Mouse (Mus musculus): ENCODE data around the gene Atg13. TPM values are rescaled to one million over a fixed set of nuclear protein-coding genes. Genes with fewer than 3 reads are reported as not detected.

The Atg13 gene
- polyA plus RNA-seq, 1 experiment from 2014 or later: 29.3 TPM

DNA sequence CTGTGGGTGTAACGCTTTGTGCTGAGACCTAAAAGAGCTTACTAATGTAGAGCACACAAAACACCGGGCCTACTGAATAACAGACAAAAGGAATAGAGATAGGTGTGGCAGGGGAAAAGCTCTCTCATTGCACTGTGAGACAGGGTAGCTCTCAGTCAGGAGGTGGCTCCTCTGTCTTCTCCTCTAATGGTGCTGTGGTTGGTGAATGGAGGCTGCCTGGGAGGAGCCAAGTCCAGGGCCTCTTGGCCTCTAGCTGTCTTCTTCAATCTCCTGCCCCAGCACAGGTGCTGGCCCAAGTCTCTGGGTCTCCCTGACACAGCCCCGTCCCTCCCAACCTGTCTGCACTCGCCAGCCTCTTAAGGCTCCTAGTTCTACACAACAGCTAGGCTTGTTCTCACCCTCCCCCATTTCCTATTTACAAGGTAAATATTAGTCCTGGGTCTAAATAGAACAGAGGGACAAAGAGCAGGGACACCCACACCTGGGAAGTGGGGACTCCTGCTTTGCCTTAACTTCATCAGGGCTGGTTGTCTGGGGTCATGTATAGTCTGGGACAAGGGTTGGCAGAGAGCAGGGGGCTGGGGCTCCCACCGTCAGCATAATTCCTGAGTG is 73.5 kb downstream of the Atg13 start:
- no peak overlapping the region for H3K27ac ChIP-seq
- no peak overlapping the region for H3K4me2 ChIP-seq
- H3K9me3 ChIP-seq: no peaks in the 10 kb centered on the region
- no peak overlapping the region for H3K4me3 ChIP-seq (replicated peaks)
- no peak overlapping the region for H3K9ac ChIP-seq
- peaks cover 2% of the 10 kb centered on the region; the same call in 1 of the 2 replicates for H3K36me3 ChIP-seq (replicated peaks)
- 84% methylated on average over 5 of the region's 5 CpGs for WGBS
- no peaks in the 10 kb centered on the region for H3K4me1 ChIP-seq
- no peaks in the 10 kb centered on the region for H3K27me3 ChIP-seq
- ATAC-seq (ENCODE audit: low FRiP score): no peak

DNA sequence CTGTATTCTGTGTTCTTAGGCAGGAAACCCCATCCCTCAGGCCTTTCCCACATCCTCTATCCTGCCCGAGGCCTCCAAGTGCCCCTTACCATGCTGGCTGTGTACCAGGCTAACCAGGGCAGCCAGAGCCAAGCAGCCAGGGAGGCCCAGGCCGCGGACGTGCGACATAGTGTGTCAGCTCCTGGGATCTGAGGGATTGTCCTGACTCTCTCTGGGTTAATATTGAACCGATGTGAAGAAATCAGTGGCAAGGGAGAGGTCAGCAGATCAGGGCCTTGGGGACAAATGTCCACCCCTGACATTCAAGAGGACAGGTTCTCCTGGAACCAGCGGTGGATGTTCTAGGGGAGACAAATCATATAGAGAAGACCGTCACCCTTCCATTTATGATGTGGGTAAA is 74.1 kb downstream of the Atg13 start, which contains the start of gene F2:
F2 (minus strand) TSS at position 186 of the 400 bp plus-strand sequence.
- no peak within 1 kb of the TSS for H3K9ac ChIP-seq
- H3K27ac ChIP-seq: no peak within 1 kb of the TSS
- H3K4me3 ChIP-seq (replicated peaks): no peak within 1 kb of the TSS
- H3K27me3 ChIP-seq: no peaks in the 10 kb centered on the region
- no peaks in the 10 kb centered on the region for H3K4me1 ChIP-seq
- H3K36me3 ChIP-seq (replicated peaks): no peaks in the 10 kb centered on the region
- H3K9me3 ChIP-seq: no peaks in the 10 kb centered on the region
- no peak within 1 kb of the TSS for H3K4me2 ChIP-seq
- no peak for ATAC-seq (ENCODE audit: low FRiP score)
- 90% methylated on average over 8 of the region's 8 CpGs for WGBS

DNA sequence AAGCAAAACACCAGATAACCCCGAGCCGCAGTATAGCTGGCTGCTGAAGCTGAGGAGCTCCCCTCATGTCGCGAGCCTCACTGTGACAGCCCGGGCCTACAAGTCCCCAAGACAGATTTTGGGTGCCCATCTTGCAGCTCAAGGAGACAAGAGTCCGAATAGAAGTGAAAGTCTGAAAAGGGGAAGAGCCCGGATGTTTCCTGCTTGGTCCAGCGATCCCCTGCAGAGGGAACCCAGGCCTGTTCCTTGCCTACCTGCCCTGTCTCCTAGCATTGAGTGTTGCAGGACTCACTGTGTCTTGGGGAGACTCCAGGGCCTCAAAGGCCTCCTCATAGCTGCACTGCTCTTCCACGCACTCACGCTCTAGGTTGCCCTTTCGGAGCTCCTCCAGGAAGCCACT is 74.9 kb downstream of the Atg13 start:
- no peak overlapping the region for H3K4me2 ChIP-seq
- no peak for ATAC-seq (ENCODE audit: low FRiP score)
- 89% methylated on average over 11 of the region's 11 CpGs for WGBS

DNA sequence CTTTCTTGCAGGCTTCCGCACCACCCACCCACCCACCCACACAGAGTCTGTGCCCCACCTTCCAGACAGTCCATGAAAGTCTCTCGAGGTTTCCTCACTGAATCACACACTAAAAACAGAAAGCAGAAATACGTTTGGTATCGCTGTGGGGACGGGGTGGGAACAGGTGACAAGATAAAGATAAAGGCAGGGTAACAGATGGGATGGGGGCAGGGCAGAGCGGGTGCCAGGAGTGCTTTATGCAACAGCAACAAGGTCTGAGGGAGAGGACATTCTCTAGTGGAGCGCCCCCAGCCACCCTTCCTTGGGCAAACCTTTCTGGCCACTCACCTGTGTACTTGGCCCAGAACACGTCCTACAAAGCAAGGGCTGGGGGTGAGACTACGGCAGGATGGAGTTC is 75.5 kb downstream of the Atg13 start:
- Histone ChIP-seq H3K9ac (no peak overlapping the region), H3K4me1 (no peaks in the 10 kb centered on the region), H3K27me3 (no peaks in the 10 kb centered on the region), H3K4me3 (replicated peaks) (no peak overlapping the region), H3K4me2 (no peak overlapping the region), H3K36me3 (replicated peaks) (no peaks in the 10 kb centered on the region), H3K27ac (no peak overlapping the region), H3K9me3 (no peaks in the 10 kb centered on the region)
- WGBS: 86% methylated on average over 9 of the region's 9 CpGs
- ATAC-seq (ENCODE audit: low FRiP score): no peak

More for the DNA sequence above, 74.9 kb downstream of the Atg13 start:
- H3K9me3 ChIP-seq: no peaks in the 10 kb centered on the region
- no peak overlapping the region for H3K9ac ChIP-seq
- H3K27ac ChIP-seq: no peak overlapping the region
- H3K27me3 ChIP-seq: no peaks in the 10 kb centered on the region
- H3K36me3 ChIP-seq (replicated peaks): no peaks in the 10 kb centered on the region
- H3K4me1 ChIP-seq: no peaks in the 10 kb centered on the region
- no peak overlapping the region for H3K4me3 ChIP-seq (replicated peaks)

DNA sequence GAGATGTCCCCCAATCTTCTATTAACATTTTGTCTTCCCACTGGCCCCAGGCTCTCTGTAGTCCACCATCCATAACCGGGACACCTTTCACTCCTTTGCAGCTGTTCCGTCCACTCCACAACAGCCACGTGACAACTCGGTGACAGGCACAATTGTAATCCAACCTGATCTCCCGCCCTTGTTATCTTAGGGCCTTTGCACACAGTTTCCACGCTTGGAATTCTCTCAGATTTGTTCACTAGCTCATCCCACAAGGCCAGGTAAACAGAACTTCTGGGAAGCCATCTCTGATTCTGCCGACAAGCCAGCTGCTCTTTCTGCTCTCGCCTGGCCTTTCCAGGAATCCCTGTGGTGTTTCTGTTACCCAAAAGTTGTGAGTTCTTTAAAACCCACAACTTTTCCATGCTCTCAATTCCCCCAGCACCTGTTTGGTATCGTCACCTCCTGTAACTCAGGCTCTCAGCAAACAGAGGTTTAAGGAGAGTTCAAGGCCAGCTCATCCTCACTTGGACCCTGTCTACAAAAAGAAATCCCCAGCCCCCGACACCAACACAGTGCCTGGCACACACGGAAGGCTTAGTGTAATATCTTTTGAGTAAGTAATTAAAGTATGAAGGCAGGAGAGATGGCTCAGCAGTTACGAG is 76.9 kb downstream of the Atg13 start:
- H3K4me3 ChIP-seq (replicated peaks): no peak overlapping the region
- no peak overlapping the region for H3K27ac ChIP-seq
- no peak for ATAC-seq (ENCODE audit: low FRiP score)
- no peak overlapping the region for H3K9ac ChIP-seq
- H3K9me3 ChIP-seq: no peaks in the 10 kb centered on the region
- H3K27me3 ChIP-seq: no peaks in the 10 kb centered on the region
- no peak overlapping the region for H3K4me2 ChIP-seq
- WGBS: 83% methylated on average over 12 of the region's 12 CpGs
- H3K36me3 ChIP-seq (replicated peaks): no peaks in the 10 kb centered on the region
- H3K4me1 ChIP-seq: no peaks in the 10 kb centered on the region

DNA sequence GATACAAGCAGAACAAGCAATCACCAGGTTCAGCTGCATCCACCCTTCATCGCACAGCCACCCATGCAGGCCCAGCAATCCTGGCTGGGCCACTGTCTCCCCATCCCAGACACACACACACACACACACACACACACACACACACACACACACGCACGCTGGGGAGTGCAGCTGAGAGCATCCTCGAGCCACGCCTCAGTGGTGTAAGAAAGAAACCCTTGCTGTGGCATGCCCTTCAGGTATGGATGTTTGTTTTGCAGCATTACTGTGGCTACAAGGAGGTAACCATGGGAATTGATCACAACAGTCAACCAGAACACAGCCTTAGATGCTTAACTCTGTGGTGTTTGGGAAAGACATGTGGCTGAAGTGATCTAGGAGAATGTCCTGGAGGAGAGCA is 78.1 kb downstream of the Atg13 start:
- H3K27ac ChIP-seq: no peak overlapping the region
- H3K4me1 ChIP-seq: no peaks in the 10 kb centered on the region
- no peak overlapping the region for H3K4me3 ChIP-seq (replicated peaks)
- no peaks in the 10 kb centered on the region for H3K36me3 ChIP-seq (replicated peaks)
- H3K4me2 ChIP-seq: no peak overlapping the region
- 79% methylated on average over 5 of the region's 5 CpGs for WGBS
- no peak for ATAC-seq (ENCODE audit: low FRiP score)
- H3K9ac ChIP-seq: no peak overlapping the region
- no peaks in the 10 kb centered on the region for H3K9me3 ChIP-seq
- no peaks in the 10 kb centered on the region for H3K27me3 ChIP-seq

DNA sequence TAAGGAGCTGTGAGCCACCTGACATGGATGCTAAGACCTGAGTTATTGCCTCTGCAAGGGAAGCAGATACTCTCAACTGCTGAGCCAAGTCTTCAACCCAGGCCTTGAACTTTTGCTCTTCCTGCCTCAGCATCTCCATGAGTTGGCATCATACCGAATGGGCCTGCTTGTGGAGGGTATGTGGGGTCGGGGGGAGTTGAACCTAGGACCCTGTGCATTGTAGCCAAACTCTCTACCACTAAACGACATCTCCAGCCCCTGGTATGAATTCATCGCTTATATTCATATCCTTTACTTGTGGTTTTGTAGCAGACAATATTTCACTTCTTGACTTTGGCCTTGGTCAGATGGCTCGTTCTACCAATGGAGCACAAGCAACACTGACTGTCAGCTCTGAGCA is 78.5 kb downstream of the Atg13 start:
- no peak overlapping the region for H3K4me3 ChIP-seq (replicated peaks)
- no peaks in the 10 kb centered on the region for H3K9me3 ChIP-seq
- 87% methylated on average over 5 of the region's 5 CpGs for WGBS
- H3K9ac ChIP-seq: no peak overlapping the region
- H3K27ac ChIP-seq: no peak overlapping the region
- H3K36me3 ChIP-seq (replicated peaks): no peaks in the 10 kb centered on the region
- no peak overlapping the region for H3K4me2 ChIP-seq
- no peaks in the 10 kb centered on the region for H3K27me3 ChIP-seq
- H3K4me1 ChIP-seq: no peaks in the 10 kb centered on the region
- ATAC-seq (ENCODE audit: low FRiP score): no peak

DNA sequence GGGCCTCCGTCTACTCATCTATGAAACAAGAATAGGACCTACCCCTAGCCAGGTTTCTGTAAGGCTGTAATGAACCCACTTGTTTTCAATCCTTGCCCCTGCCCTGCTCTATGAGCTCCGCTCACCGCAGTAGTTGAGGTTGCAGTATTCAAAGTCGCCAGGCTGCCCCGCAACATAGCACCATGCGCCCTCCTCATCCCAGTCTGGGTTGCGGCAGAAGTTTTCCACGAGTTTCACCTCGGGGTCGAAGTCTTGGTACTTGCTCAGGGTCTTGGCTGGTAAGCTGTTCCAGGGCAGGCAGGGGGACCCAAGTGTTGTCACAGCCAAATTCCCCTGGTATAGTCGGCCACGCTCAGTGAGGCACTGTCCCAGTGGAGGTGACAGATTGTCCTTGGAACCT is 80.0 kb downstream of the Atg13 start:
- no peak overlapping the region for H3K4me3 ChIP-seq (replicated peaks)

DNA sequence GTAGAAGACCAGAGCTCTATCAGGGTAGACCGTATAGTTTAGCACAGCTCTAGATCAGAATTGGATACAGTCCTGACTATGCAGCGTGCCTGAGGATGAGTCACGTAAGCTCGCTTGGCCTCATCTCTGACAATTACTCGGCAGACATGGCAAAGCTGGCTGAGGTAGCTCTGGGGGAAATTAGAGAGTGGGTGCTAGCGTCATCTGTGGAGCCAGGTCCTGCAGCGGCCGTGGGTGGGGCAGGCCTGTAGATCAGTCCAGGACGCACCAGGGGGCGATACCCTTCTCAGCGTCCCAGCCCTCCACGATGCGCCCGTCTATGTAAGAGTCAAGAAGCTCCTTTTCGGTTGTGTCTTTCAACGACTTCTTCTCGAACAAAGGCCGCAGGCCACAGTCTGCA is 80.7 kb downstream of the Atg13 start:
- ATAC-seq (ENCODE audit: low FRiP score): no peak
- no peak overlapping the region for H3K4me3 ChIP-seq (replicated peaks)
- no peak overlapping the region for H3K27ac ChIP-seq
- no peak overlapping the region for H3K9ac ChIP-seq
- H3K4me1 ChIP-seq: no peaks in the 10 kb centered on the region
- 87% methylated on average over 18 of the region's 18 CpGs for WGBS
- no peaks in the 10 kb centered on the region for H3K9me3 ChIP-seq
- H3K27me3 ChIP-seq: no peaks in the 10 kb centered on the region
- no peak overlapping the region for H3K4me2 ChIP-seq
- no peaks in the 10 kb centered on the region for H3K36me3 ChIP-seq (replicated peaks)

More for the DNA sequence above, 80.0 kb downstream of the Atg13 start:
- H3K27me3 ChIP-seq: no peaks in the 10 kb centered on the region
- H3K9me3 ChIP-seq: no peaks in the 10 kb centered on the region
- no peak for ATAC-seq (ENCODE audit: low FRiP score)
- WGBS: 92% methylated on average over 12 of the region's 12 CpGs
- no peak overlapping the region for H3K27ac ChIP-seq
- no peak overlapping the region for H3K4me2 ChIP-seq
- H3K9ac ChIP-seq: no peak overlapping the region
- no peaks in the 10 kb centered on the region for H3K36me3 ChIP-seq (replicated peaks)
- no peaks in the 10 kb centered on the region for H3K4me1 ChIP-seq

DNA sequence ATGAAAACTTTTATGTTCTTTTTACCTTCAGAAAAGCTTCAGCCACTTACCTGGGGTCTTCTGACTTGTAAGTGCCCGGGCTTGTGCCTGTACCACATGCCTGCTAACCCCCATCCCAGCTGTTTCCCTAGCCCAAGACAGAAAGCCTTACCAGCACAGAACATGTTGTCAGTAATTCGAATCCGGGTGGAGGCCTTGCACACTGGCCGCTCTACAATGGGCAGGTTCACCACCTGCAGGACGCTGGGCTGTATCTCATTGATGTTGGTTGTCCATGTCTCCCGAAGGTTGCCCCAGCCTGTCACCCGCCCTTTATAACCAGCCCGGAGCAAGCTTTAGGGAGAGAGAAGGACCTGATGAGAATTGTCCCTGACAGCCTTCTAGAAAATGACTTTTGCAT is 82.2 kb downstream of the Atg13 start:
- Histone ChIP-seq H3K4me2 (no peak overlapping the region), H3K4me1 (no peaks in the 10 kb centered on the region), H3K27me3 (no peaks in the 10 kb centered on the region), H3K9ac (no peak overlapping the region), H3K4me3 (replicated peaks) (no peak overlapping the region), H3K27ac (no peak overlapping the region), H3K9me3 (no peaks in the 10 kb centered on the region), H3K36me3 (replicated peaks) (peaks cover 9% of the 10 kb centered on the region; the same call in 1 of the 2 replicates)
- 92% methylated on average over 8 of the region's 8 CpGs for WGBS
- ATAC-seq (ENCODE audit: low FRiP score): no peak

DNA sequence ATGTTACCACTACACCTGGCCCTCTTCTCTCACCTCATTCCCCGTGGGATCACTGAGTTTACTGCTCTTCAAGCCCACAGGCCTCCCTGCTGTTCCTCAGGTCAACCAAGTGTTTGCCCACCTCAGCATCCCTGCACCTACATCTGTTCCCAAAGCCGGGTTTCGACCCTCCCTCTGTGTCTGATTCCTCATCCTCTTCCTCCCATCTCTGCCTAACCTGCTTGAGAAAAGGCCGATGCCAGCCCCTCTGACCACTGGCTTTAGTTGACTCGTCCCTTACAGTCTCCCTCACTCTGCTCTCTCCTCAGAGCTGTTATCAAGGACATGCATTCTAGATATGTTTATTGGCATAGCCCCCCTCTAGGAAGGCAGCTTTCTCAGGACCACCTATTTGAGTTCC is 82.9 kb downstream of the Atg13 start:
- Histone ChIP-seq H3K27ac (no peak overlapping the region), H3K9me3 (no peaks in the 10 kb centered on the region), H3K9ac (no peak overlapping the region), H3K4me3 (replicated peaks) (no peak overlapping the region), H3K36me3 (replicated peaks) (peaks cover 15% of the 10 kb centered on the region; the same call in 1 of the 2 replicates), H3K27me3 (no peaks in the 10 kb centered on the region), H3K4me1 (no peaks in the 10 kb centered on the region), H3K4me2 (no peak overlapping the region)
- WGBS: 72% methylated on average over 5 of the region's 5 CpGs
- ATAC-seq (ENCODE audit: low FRiP score): no peak

All from forebrain, embryonic 12.5 days (tissue).